In the genomic region with DNA sequence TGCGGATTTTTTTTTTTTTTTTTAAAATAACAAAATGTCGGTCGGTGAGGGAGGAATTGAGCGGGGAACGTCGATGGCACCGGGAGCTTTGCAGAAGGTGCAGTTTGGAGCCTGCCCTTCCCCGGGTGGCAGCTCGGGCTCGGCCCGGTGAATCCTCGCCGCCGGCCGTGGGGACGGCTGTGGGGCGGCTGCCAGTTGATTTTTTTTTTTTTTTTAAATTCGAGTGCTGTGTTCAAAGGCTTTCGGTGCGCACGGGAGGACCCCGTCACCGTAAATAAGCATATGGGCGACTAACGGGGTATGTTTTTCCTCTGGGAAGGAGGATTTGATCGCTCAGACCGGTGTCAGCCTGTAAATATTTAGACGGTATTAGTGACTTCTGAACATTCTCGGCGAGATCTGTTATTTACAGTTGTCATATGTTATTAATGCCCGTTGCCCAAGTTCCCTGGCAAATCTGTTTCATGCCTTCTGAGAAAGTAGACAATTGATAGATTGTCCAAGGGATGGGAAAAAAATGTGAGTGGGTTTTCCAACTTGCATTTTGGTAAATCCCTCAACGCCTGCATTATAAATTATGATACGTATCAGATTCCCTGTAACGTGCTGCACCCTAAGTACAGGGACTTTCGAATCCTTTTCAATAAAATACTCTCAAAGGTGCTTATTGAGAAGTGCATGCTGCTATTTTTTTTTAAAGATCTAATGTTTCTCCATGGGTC, we compare ENCODE assay signal across 8 mouse cellular contexts. TPM values are rescaled to one million over a fixed set of nuclear protein-coding genes. Genes with fewer than 3 reads are reported as not detected.
A peak's percentile ranks its signal among the peaks of the same experiment; 100 is the strongest.
DNase-seq lines count a peak whose midpoint lies in the region; ATAC-seq lines count a peak whose summit lies in the region.

No protein-coding gene starts in this region.

- no peaks in the 10 kb centered on the region for H3K27me3 ChIP-seq in heart, embryonic 13.5 days (replicated peaks)

- H3K27ac ChIP-seq in heart, embryonic 13.5 days (replicated peaks), result peak overlapping the region; percentile 99
- no peak overlapping the region for H3K27ac ChIP-seq in macrophage

- peaks cover 40% of the 10 kb centered on the region for H3K79me2 ChIP-seq in macrophage (ENCODE audit: inconsistent target)

- peak overlapping the region; percentile 88 for H3K4me3 ChIP-seq in heart, embryonic 13.5 days
- peak overlapping the region; percentile 58 for H3K4me3 ChIP-seq in macrophage (ENCODE audit: inconsistent target)

- DNase-seq in cerebellum, adult 11 months, result peak; percentile 41
- DNase-seq in T-cell, adult 2 months (ENCODE audit: low spot score), result peak; percentile 18
- DNase-seq in embryo, embryonic 10.5 days (ENCODE audit: low spot score), result peak; percentile 51
- peak; percentile 45 to 53 for DNase-seq in kidney, postnatal 4 days
- DNase-seq in spleen, postnatal 36 days (ENCODE audit: low spot score in 2 of 2), result peak; percentile 10 to 18

- peaks cover 42% of the 10 kb centered on the region for H3K4me1 ChIP-seq in heart, embryonic 13.5 days

- H3K4me2 ChIP-seq in heart, embryonic 13.5 days, result peak overlapping the region; percentile 77

- WGBS in heart, embryonic 13.5 days, result 2% methylated on average over 35 of the region's 35 CpGs
- WGBS in macrophage (ENCODE audit: missing documents), result 2% methylated on average over 31 of the region's 35 CpGs

- H3K9ac ChIP-seq in heart, embryonic 13.5 days, result peak overlapping the region; percentile 99

- no peaks in the 10 kb centered on the region for H3K9me3 ChIP-seq in heart, embryonic 13.5 days

- H3K36me3 ChIP-seq in heart, embryonic 13.5 days, result peaks cover 16% of the 10 kb centered on the region
- no peaks in the 10 kb centered on the region for H3K36me3 ChIP-seq in macrophage (ENCODE audit: inconsistent target)

- ATAC-seq in cerebellum, adult (ENCODE audit: insufficient number of reproducible peaks, low FRiP score, low TSS enrichment), result no peak
- no peak for ATAC-seq in heart, embryonic 13.5 days (ENCODE audit: extremely low read depth, insufficient number of reproducible peaks, low FRiP score, low TSS enrichment)

RNA-seq across cellular contexts. Expression of a gene that starts 2.0 kb away (rescaled TPM):
- 118 and 121 TPM in 2 replicates for polyA plus RNA-seq in heart, embryonic 13.5 days (2015; fragmentation: Nextera tagmentation; extraction: Ambion mirVana)
- total RNA-seq in macrophage (2018; cell fraction: chromatin; rRNA removed), result 10 to 100 TPM; 23.6 to 96.1 (median 51.1) TPM
- 10 to 100 TPM; 29.7 to 39.8 (median 34.8) TPM for total RNA-seq in macrophage (2018; cell fraction: cytosol; rRNA removed)
- total RNA-seq in macrophage (2018; cell fraction: nucleus; rRNA removed), result 10 to 100 TPM; 24.0 to 71.7 (median 36.9) TPM
- 26.6 to 43.5 TPM (median 28.2 TPM) in 3 replicates for polyA plus RNA-seq in macrophage (2018)
